Mouse (Mus musculus): ENCODE results near the gene Fbp1.
A peak's percentile ranks its signal among the peaks of the same experiment; 100 is the strongest.

Gene Fbp1

GRCm38 (mm10) chr13:62883925-62884324 is 4.2 kb downstream of the Fbp1 start:
- peak; percentile 36 for DNase-seq

GRCm38 (mm10) chr13:62883436-62883835 is 4.6 kb downstream of the Fbp1 start:
- peak; percentile 78 for DNase-seq

- peak; percentile 70 for DNase-seq
Measured at GRCm38 (mm10) chr13:62882856-62883255, 5.2 kb downstream of the Fbp1 start.

GRCm38 (mm10) chr13:62881336-62881735 is 6.7 kb downstream of the Fbp1 start:
- peak; percentile 78 for DNase-seq

GRCm38 (mm10) chr13:62879831-62880615 is 8.1 kb downstream of the Fbp1 start:
- DNase-seq = peak; percentile 95

GRCm38 (mm10) chr13:62879411-62879810 is 8.7 kb downstream of the Fbp1 start:
- DNase-seq = peak; percentile 85

GRCm38 (mm10) chr13:62877247-62877646 is 10.8 kb downstream of the Fbp1 start:
- DNase-seq = peak; percentile 86

GRCm38 (mm10) chr13:62876111-62876510 is 12.0 kb downstream of the Fbp1 start:
- no peak for DNase-seq

- DNase-seq = no peak
Measured at GRCm38 (mm10) chr13:62872252-62872651, 15.8 kb downstream of the Fbp1 start.

- DNase-seq = no peak
Measured at GRCm38 (mm10) chr13:62870605-62871004, 17.5 kb downstream of the Fbp1 start.

GRCm38 (mm10) chr13:62866817-62867216 is 21.3 kb downstream of the Fbp1 start:
- DNase-seq = no peak

- no peak for DNase-seq
Measured at GRCm38 (mm10) chr13:62865651-62866315, 22.3 kb downstream of the Fbp1 start.

GRCm38 (mm10) chr13:62863771-62864170 is 24.3 kb downstream of the Fbp1 start:
- no peak for DNase-seq

GRCm38 (mm10) chr13:62862875-62863274 is 25.2 kb downstream of the Fbp1 start:
- DNase-seq = no peak

- DNase-seq = no peak
Measured at GRCm38 (mm10) chr13:62860068-62860467, 28.0 kb downstream of the Fbp1 start.

- DNase-seq = peak; percentile 94
Measured at GRCm38 (mm10) chr13:62859251-62859650, 28.8 kb downstream of the Fbp1 start.

- DNase-seq = peak; percentile 96
Measured at GRCm38 (mm10) chr13:62857941-62858915, 29.9 kb downstream of the Fbp1 start, which contains the start of gene Fbp2. Gene Fbp2 (minus strand): TSS chr13:62858422.

GRCm38 (mm10) chr13:62856850-62857249 is 31.2 kb downstream of the Fbp1 start:
- DNase-seq = peak; percentile 94

GRCm38 (mm10) chr13:62856305-62856675 is 31.8 kb downstream of the Fbp1 start:
- DNase-seq = peak; percentile 97

- DNase-seq = no peak
Measured at GRCm38 (mm10) chr13:62855396-62856304, 32.4 kb downstream of the Fbp1 start.

- peak; percentile 94 for DNase-seq
Measured at GRCm38 (mm10) chr13:62854666-62855065, 33.4 kb downstream of the Fbp1 start.

GRCm38 (mm10) chr13:62833341-62833740 is 54.7 kb downstream of the Fbp1 start:
- no peak for DNase-seq

All from heart, adult 11 months (tissue).